Mouse (Mus musculus) heart, adult 2 months (tissue): ENCODE results near the gene Raet1e.
"Not testable (repeated sequence)": the region's sequence is repeated elsewhere in the genome, so short reads cannot be mapped to it uniquely, and the experiment has no call there.

ENCODE experiments used
- CTCF ChIP-seq: fragments of 200-600 bp; IDR thresholded peaks from 2 replicates; pipeline ENCODE4 v1.8.1; 2022; ENCODE audit warnings: antibody characterized with exemption, mild to moderate bottlenecking, moderate library complexity
- EP300 ChIP-seq: fragments of 200-500 bp; IDR thresholded peaks from 2 replicates; pipeline ENCODE4 v1.6.1; 2011; ENCODE audit warnings: low read depth, low read length, control low read depth; ENCODE audit not compliant: insufficient read depth
- POLR2A ChIP-seq: fragments of 200-500 bp; IDR thresholded peaks from 2 replicates; pipeline ENCODE4 v1.6.1; 2011; ENCODE audit warnings: mild to moderate bottlenecking, low read depth, low read length, control low read depth; ENCODE audit not compliant: insufficient read depth

DNA sequence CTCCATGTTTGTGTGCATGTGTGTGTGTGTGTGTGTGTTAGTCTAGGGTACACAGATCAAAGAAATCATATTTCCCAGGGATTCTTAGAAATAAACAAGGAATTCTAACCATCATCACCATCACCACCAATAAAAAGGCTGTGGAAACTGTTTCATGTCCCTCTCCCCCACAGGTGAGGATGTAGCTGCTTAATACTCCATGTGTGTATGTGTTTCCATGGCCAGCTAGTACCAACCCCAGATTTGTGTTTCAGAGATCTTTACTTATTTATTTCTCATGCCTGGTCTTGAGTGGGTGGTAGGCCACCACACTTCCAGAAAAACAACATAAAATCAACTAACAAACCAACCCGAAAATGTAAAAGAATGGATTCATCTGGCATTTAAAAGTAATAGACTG is 16.2 kb upstream of the Raet1e start:
- not testable (repeated sequence) for TF ChIP-seq CTCF, EP300, POLR2A
